Comparison of ENCODE assay signal across 10 mouse cellular contexts in the genomic region with DNA sequence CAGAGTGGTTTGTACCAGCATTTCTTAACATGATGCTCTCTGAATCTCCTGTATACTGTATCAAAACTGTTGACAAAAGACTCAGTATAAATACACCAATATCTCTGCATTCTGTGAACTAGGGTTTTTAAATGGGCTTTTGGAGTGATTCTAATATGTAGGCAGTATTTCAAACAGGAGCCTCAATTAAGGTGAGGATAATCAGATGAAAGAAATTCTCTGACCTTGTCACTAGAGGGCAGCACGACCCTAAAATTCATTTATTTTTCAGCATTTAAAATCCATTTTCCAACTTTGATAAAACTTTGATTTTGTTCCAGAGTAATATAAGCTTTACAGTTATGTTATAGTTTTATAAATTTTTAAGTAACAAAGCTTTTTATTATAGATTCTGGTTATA.
DNase-seq lines count a peak whose midpoint lies in the region; ATAC-seq and TF ChIP-seq lines count a peak whose summit lies in the region.
"Had no signal": no experiment of that assay in that cellular context is flagged by ENCODE, and none has a peak within 500 bp of the region (broad histone marks: within the 10 kb centered on the region; RNA-seq: fewer than 3 reads in every experiment).

No protein-coding gene starts in this region.

- TF ChIP-seq CTCF in left cerebral cortex, adult 2 months (IDR thresholded peaks at IDR 0.05): peak; percentile 65

- H3K4me3 ChIP-seq in left cerebral cortex, adult 2 months: no peak overlapping the region
- H3K4me3 ChIP-seq: megakaryocyte, embryonic 14.5 days had no signal

- intact Hi-C loops in left cerebral cortex, adult 2 months (cut with DNase I): loop anchor here (2.0 to 10.0 kb wide), 3 partner anchors 281 to 623 kb away; partner anchors contain the start of gene Nus1
- intact Hi-C loops in left cerebral cortex, postnatal 36 days (cut with DNase I): loop anchor here (5.0 kb wide), 2 partner anchors 280 to 595 kb away; partner anchors contain the start of gene Nepn

- peak; percentile 40 to 47 for DNase-seq in cerebellum, postnatal 14 days
- no peak for DNase-seq in left cerebral cortex, adult 2 months (ENCODE audit: extremely low spot score in 1 of 2, low spot score in 2 of 2)
- DNase-seq in left cerebral cortex, postnatal 36 days (ENCODE audit: low spot score in 2 of 2): no peak
- peak; percentile 25 for DNase-seq in brain, adult 2 months (ENCODE audit: low read depth, low spot score)
- DNase-seq in mesoderm, embryonic 11.5 days (ENCODE audit: low read depth, low spot score): peak; percentile 16
- no peak for DNase-seq in cerebellum, adult 9-10 months
- no peak for DNase-seq in layer of hippocampus, adult 9-10 months (ENCODE audit: low spot score)
- DNase-seq: cerebellum, adult 18-20 months had no signal

- no peak overlapping the region for H3K27ac ChIP-seq in left cerebral cortex, adult 2 months

- ATAC-seq in cerebellum, adult (ENCODE audit: insufficient number of reproducible peaks, low FRiP score, low TSS enrichment): no peak

Comparison
In these comparisons a context has a peak if more than half of its experiments do, and no peak if none do; other contexts are left out.
1. DNase-seq: peak in cerebellum, postnatal 14 days (2 of 2), brain, adult 2 months (single experiment) and mesoderm, embryonic 11.5 days (single experiment); none in left cerebral cortex, adult 2 months (0 of 2), left cerebral cortex, postnatal 36 days (0 of 2), cerebellum, adult 9-10 months (single experiment) and layer of hippocampus, adult 9-10 months (single experiment).